Mouse (Mus musculus): ENCODE measurements around the gene Pik3c2b. TPM values are rescaled to one million over a fixed set of nuclear protein-coding genes. Genes with fewer than 3 reads are reported as not detected.

Pik3c2b gene
- polyA plus RNA-seq, 1 experiment: 1.1 TPM

DNA sequence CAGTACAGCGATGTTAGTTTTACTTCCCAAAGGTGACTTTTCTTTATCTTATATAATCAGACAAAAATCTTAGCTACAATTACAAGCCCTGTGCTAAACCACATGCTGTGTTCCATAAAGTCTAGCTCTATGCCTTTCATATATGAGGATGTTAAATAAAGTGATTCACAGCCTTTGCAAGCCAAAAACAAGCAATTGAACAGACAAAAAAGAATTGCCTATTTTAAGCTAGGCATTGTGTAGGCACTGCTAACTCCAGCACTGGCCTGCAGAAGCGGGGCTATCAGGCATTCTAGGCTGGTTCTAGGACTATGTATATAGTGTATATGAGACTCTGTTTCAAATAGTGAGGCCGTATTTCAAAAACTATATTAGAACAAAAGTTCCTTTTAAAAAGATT is 106.7 kb downstream of the Pik3c2b start:
- H3K4me1 ChIP-seq (ENCODE audit: control insufficient read depth, insufficient read depth, low read length): no peaks in the 10 kb centered on the region

DNA sequence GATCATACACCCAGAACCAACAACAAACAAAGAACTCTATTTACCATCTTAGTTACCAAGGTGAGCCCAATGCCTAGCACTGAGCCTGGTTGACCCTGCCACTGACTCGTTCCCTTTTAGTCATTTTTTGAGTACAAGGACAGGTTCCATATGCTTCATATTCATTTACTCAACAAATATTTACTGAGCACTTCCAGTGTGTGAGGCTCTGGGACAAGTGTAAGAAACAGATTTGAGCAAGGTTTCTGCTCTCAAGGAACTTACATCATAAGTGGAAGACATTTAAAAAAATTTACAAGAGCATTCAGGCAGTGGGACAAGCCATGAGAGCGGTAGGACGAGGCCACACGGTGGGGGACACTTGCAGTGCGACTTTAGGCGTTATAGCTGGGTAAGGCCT is 109.8 kb downstream of the Pik3c2b start:
- TF ChIP-seq POLR2A (IDR thresholded peaks at IDR 0.05; ENCODE audit: control insufficient read depth, low read depth, low read length): no peak
- TF ChIP-seq CTCF (IDR thresholded peaks at IDR 0.05; ENCODE audit: control insufficient read depth, insufficient read depth, insufficient replicate concordance, low read depth, low read length): no peak
- Histone ChIP-seq H3K4me1 (ENCODE audit: control insufficient read depth, insufficient read depth, low read length) (no peaks in the 10 kb centered on the region), H3K27ac (ENCODE audit: control insufficient read depth, insufficient read depth, low read depth, low read length) (no peak overlapping the region), H3K36me3 (ENCODE audit: control insufficient read depth, insufficient read depth, low read length) (no peaks in the 10 kb centered on the region), H3K27me3 (ENCODE audit: control insufficient read depth, insufficient read depth, low read length) (no peaks in the 10 kb centered on the region), H3K4me3 (ENCODE audit: control insufficient read depth, low read depth, low read length) (no peak overlapping the region)

More for the DNA sequence above, 106.7 kb downstream of the Pik3c2b start:
- Histone ChIP-seq H3K27me3 (ENCODE audit: control insufficient read depth, insufficient read depth, low read length) (no peaks in the 10 kb centered on the region), H3K4me3 (ENCODE audit: control insufficient read depth, low read depth, low read length) (no peak overlapping the region), H3K27ac (ENCODE audit: control insufficient read depth, insufficient read depth, low read depth, low read length) (no peak overlapping the region), H3K36me3 (ENCODE audit: control insufficient read depth, insufficient read depth, low read length) (no peaks in the 10 kb centered on the region)
- TF ChIP-seq CTCF (IDR thresholded peaks at IDR 0.05; ENCODE audit: control insufficient read depth, insufficient read depth, insufficient replicate concordance, low read depth, low read length) (no peak), POLR2A (IDR thresholded peaks at IDR 0.05; ENCODE audit: control insufficient read depth, low read depth, low read length) (no peak)

Other genes with a start within 250 kb of the Pik3c2b start
- 0.49 and 0.66 TPM in 2 replicates for gene Lrrn2, start 165.4 kb upstream of the Pik3c2b start, polyA plus RNA-seq (2012; rRNA removed)
- gene Mdm4, start 15.1 kb upstream of the Pik3c2b start, polyA plus RNA-seq (2012; rRNA removed): 39.6 and 46.7 TPM in 2 replicates
- gene Ppp1r15b, start 85.5 kb downstream of the Pik3c2b start, polyA plus RNA-seq (2012; rRNA removed): 11.1 and 11.8 TPM in 2 replicates
- 97.1 and 110 TPM in 2 replicates for gene Plekha6, start 118.5 kb downstream of the Pik3c2b start, polyA plus RNA-seq (2012; rRNA removed)